Mouse (Mus musculus): Measurements from ENCODE around the gene Tspan9. TPM values are rescaled to one million over a fixed set of nuclear protein-coding genes. Genes with fewer than 3 reads are reported as not detected.

Tspan9 gene
- polyA plus RNA-seq, 1 experiment, result 312 TPM

DNA sequence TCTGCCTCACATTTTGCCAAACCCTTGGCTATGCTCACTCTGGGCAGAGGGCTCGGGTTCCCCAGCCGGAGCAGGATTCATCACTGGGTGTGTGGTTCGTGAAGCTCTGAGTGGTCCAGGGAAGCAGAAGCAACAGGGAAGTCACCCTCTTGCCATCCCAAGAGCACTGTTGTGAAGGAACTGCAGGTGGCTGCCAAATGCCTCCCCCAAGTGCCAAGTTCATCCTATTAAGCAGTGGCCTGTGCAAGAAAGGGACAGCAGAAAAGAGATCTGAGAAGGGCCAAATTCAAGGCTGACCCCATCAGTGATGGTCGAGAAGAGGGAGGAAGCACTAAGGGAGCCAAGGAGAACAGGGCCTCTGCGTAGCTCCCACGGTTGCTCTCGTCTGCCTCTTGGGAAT is 46.9 kb downstream of the Tspan9 start:
- peaks cover 8% of the 10 kb centered on the region for H3K4me1 ChIP-seq (ENCODE audit: control insufficient read depth, insufficient read depth, low read length)
- H3K4me3 ChIP-seq (replicated peaks; ENCODE audit: extremely low read depth, low read depth, low read length), result no peak overlapping the region
- DNase-seq, result no peak
- 85% methylated on average over 7 of the region's 7 CpGs for WGBS
- no peak for TF ChIP-seq POLR2A (IDR thresholded peaks at IDR 0.05; ENCODE audit: borderline replicate concordance, extremely low read depth, low read depth, low read length)
- no peak for TF ChIP-seq CTCF (IDR thresholded peaks at IDR 0.05; ENCODE audit: insufficient read depth, low read length)

DNA sequence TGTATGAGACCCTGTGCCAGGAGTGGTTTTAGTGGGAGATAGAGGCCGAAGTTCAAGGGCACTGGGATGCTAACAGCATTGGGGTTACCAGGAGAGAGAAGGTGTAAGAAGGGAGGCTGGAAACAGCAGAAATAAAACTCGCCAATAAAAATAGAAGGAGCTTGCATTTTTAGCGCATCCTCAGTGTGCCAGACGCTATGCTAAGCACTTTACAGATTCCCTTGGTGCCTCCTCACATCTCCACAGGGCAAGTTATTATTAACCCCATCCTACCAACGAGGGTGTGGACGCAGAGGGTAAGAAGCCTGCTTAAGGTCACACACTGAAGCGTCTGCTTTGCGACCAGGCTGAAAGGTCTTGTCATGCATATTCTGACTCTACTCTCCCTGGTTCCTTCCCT is 47.5 kb downstream of the Tspan9 start:
- TF ChIP-seq CTCF (IDR thresholded peaks at IDR 0.05; ENCODE audit: insufficient read depth, low read length) (no peak), POLR2A (IDR thresholded peaks at IDR 0.05; ENCODE audit: borderline replicate concordance, extremely low read depth, low read depth, low read length) (no peak)
- DNase-seq, result no peak
- Histone ChIP-seq H3K4me1 (ENCODE audit: control insufficient read depth, insufficient read depth, low read length) (peaks cover 12% of the 10 kb centered on the region), H3K4me3 (replicated peaks; ENCODE audit: extremely low read depth, low read depth, low read length) (no peak overlapping the region)
- 71% methylated on average over 8 of the region's 8 CpGs for WGBS

DNA sequence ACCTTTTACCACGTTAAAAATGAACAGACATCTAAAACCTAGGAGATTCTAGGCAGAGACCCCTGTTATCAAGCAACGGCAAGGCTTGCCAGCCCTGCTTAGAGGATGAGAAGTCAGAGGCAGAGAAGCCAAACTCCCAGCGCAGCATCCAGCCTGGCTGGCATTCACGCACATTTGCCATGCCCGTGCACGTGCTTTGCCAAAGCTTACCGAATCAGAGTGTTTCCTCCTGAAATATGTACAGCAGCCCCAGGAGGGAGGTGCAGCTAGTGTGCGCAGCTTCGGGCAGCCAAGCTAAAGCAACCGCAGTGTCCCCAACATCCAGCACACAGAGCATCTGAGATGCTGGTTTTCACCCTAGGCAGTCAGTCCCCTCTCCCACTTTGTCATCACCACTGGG is 48.3 kb downstream of the Tspan9 start:
- no peak for DNase-seq

DNA sequence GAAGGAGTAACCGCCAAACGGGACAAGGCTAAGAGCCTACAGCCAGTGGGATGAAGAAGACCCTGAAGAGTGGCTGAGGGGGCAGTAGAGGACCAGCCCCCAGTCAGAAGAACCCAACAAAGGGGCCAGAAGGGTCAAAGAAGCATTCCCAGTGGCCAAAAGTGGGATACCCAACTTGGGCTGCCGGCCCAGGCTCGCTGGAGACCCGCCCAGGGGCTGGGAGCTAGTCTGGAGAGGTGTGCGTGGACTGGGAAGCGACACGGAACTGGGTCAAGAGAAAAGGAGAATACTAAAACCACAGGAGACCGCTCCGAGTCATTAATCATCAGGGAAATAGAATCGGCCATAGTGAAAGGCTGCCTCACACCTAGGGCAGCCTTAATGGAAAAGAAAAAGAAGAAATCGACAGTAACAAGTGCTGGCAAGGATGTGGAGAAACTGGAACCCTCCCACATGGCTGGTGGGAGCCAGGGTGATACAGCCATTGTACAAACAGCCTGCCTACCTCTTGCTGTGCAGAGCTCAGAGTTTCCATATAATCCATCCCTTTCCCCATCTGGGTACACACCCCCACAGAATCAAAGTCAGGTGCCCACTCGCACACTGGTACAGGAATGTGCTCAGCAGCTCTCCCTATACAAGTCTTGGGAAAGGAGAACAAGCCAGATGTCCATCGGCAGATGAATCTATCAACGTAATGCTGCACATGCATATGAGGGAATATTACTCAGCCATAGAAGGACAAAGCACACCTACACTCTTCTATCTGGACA is 49.4 kb downstream of the Tspan9 start:
- WGBS, result 60% methylated on average over 15 of the region's 15 CpGs

More for the DNA sequence above, 48.3 kb downstream of the Tspan9 start:
- WGBS, result 85% methylated on average over 10 of the region's 10 CpGs
- H3K4me3 ChIP-seq (replicated peaks; ENCODE audit: extremely low read depth, low read depth, low read length), result no peak overlapping the region
- peaks cover 15% of the 10 kb centered on the region for H3K4me1 ChIP-seq (ENCODE audit: control insufficient read depth, insufficient read depth, low read length)
- TF ChIP-seq CTCF (IDR thresholded peaks at IDR 0.05; ENCODE audit: insufficient read depth, low read length) (no peak), POLR2A (IDR thresholded peaks at IDR 0.05; ENCODE audit: borderline replicate concordance, extremely low read depth, low read depth, low read length) (no peak)

DNA sequence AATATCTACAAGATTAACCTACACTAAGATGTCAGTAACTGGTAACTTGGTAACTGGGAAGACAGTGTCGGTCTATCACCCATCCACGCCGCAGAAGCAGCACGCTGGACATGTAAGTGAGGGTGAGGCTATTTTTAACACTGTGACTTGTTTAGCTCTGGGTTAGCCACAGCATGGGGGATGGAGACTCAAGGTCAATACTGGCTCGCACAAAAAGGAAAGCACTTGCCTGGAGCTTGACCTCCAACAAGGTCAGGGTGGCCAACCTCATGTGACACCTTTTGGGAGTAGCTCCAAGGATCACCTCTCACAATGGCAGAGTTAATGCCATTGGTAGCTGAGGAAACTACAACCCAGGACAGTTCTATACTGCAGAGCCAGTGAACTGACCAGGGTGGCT is 50.8 kb downstream of the Tspan9 start:
- TF ChIP-seq POLR2A (IDR thresholded peaks at IDR 0.05; ENCODE audit: borderline replicate concordance, extremely low read depth, low read depth, low read length), result no peak
- TF ChIP-seq CTCF (IDR thresholded peaks at IDR 0.05; ENCODE audit: insufficient read depth, low read length), result no peak
- no peak for DNase-seq
- Histone ChIP-seq H3K4me3 (replicated peaks; ENCODE audit: extremely low read depth, low read depth, low read length) (no peak overlapping the region), H3K4me1 (ENCODE audit: control insufficient read depth, insufficient read depth, low read length) (peaks cover 27% of the 10 kb centered on the region)
- WGBS, result 47% methylated on average over 5 of the region's 5 CpGs

More for the DNA sequence above, 49.4 kb downstream of the Tspan9 start:
- no peak overlapping the region for H3K4me3 ChIP-seq (replicated peaks; ENCODE audit: extremely low read depth, low read depth, low read length)
- no peak for DNase-seq
- TF ChIP-seq CTCF (IDR thresholded peaks at IDR 0.05; ENCODE audit: insufficient read depth, low read length), result no peak
- TF ChIP-seq POLR2A (IDR thresholded peaks at IDR 0.05; ENCODE audit: borderline replicate concordance, extremely low read depth, low read depth, low read length), result no peak
- H3K4me1 ChIP-seq (ENCODE audit: control insufficient read depth, insufficient read depth, low read length), result peaks cover 24% of the 10 kb centered on the region

DNA sequence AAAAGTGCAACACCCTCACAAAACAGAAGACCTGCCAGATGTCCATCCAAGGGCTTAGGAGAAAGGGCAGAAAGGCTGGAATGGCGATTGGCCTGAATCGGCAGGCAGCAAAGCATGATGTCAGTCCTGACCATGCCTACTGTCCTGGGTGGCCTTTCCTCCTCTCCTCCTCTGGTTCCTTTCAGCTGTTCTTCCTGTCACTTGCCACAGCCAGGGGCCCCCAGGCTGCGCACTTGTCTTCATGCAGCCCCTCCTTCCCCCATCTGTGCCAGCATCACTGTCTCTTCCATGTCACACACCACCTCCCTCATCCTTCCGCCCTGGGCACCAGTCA is 51.6 kb downstream of the Tspan9 start:
- WGBS, result 57% methylated on average over 4 of the region's 4 CpGs
- no peak overlapping the region for H3K4me3 ChIP-seq (replicated peaks; ENCODE audit: extremely low read depth, low read depth, low read length)
- H3K4me1 ChIP-seq (ENCODE audit: control insufficient read depth, insufficient read depth, low read length), result peaks cover 30% of the 10 kb centered on the region
- TF ChIP-seq CTCF (IDR thresholded peaks at IDR 0.05; ENCODE audit: insufficient read depth, low read length) (no peak), POLR2A (IDR thresholded peaks at IDR 0.05; ENCODE audit: borderline replicate concordance, extremely low read depth, low read depth, low read length) (no peak)
- DNase-seq, result no peak

DNA sequence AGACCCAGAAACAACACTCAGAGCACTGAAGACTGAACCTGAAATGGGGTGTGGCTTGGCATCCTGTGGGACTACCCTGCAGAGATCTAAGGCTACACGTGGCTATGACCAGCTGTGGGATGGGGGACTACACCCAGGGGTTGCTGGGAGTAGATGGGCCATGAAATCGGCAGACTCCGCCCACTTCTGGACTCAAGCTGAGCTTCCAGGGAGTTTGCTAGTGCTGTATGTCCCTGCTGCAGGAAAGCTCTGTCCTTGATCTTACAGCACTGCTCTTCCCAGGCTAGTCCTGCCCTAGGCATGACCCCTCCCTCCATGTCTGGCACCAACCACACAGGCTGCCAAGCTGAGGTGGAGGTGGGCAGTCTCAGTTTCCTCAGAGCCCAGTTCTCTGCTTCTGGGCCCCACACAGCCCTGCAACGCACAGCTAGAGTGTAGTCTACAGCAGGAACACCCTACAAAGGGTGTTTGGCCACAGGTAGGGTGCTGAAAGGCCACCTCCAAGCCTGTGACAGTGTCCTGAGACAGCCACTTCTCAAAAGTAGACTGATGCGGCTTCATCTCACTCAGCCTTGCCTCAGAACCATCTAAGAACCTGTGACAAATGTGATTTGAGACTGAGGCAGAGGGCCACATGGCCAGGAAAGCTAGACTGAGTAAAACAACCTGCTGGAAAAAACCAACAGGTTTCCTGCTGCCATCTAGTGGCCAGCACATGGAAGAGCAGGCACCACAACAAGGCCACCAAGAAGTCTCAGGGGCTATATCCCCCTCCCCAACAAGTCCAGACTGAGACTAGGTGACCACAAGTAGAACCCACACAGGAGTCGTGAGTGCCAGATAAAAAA is 52.2 kb downstream of the Tspan9 start:
- WGBS, result 35% methylated on average over 6 of the region's 6 CpGs
- peaks cover 30% of the 10 kb centered on the region for H3K4me1 ChIP-seq (ENCODE audit: control insufficient read depth, insufficient read depth, low read length)
- no peak for TF ChIP-seq POLR2A (IDR thresholded peaks at IDR 0.05; ENCODE audit: borderline replicate concordance, extremely low read depth, low read depth, low read length)
- peak; percentile 88 for TF ChIP-seq CTCF (IDR thresholded peaks at IDR 0.05; ENCODE audit: insufficient read depth, low read length)
- peak; percentile 54 for DNase-seq
- H3K4me3 ChIP-seq (replicated peaks; ENCODE audit: extremely low read depth, low read depth, low read length), result no peak overlapping the region

DNA sequence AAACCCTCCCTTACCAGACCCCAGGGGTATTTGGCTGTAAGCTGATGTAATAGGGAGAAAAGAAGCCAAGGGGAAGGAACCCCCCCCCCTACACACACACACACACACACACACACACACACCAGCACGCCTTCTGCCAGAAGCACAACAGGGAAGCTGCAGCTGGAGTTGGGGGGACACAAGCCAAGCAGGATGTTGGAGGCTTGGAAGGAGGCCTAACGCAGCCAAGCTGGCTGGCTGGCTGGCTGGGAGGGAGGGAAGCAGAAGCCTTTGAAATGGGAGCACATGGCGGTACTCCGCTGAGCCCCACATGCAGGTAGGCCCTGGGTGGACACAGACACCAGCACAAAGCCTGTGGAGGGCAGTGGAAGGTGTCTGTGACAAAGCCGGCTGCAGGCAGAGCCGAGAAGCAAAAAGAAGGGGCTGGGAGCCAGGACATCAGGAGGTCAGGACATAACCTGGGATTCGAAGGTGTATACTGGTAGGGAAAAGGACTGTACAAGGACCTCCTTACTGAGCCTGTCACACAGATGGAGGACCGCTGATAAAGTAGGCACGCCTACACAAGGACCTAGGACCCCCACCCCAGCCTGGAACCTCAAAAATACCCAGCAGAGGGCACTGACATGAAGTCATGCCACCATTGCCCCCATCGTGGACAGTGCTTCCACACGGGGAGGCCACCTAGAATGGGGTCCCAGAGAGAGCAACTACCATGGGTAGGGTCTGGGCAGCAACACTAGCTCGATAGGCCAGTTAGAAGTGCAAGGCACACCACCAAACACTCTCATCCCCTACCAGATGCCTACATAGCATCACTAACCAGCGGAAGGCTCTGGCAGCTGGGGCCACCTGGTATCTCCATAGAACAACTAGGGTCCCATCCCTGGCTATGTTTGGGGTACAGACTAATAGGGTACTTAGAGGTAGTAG is 53.4 kb downstream of the Tspan9 start:
- 56% methylated on average over 13 of the region's 13 CpGs for WGBS
- DNase-seq, result no peak
- Histone ChIP-seq H3K4me1 (ENCODE audit: control insufficient read depth, insufficient read depth, low read length) (peaks cover 30% of the 10 kb centered on the region), H3K4me3 (replicated peaks; ENCODE audit: extremely low read depth, low read depth, low read length) (no peak overlapping the region)
- no peak for TF ChIP-seq CTCF (IDR thresholded peaks at IDR 0.05; ENCODE audit: insufficient read depth, low read length)
- no peak for TF ChIP-seq POLR2A (IDR thresholded peaks at IDR 0.05; ENCODE audit: borderline replicate concordance, extremely low read depth, low read depth, low read length)
